Mouse (Mus musculus): ENCODE measurements around the gene Gm28360. TPM values are rescaled to one million over a fixed set of nuclear protein-coding genes. Genes with fewer than 3 reads are reported as not detected.
"Not testable (repeated sequence)": the region's sequence is repeated elsewhere in the genome, so short reads cannot be mapped to it uniquely, and the experiment has no call there.

Gene Gm28360
- not detected for total RNA-seq (2021)
- long read RNA-seq, experiment 1, result 0 reads
- long read RNA-seq, experiment 2, result 0 reads

DNA sequence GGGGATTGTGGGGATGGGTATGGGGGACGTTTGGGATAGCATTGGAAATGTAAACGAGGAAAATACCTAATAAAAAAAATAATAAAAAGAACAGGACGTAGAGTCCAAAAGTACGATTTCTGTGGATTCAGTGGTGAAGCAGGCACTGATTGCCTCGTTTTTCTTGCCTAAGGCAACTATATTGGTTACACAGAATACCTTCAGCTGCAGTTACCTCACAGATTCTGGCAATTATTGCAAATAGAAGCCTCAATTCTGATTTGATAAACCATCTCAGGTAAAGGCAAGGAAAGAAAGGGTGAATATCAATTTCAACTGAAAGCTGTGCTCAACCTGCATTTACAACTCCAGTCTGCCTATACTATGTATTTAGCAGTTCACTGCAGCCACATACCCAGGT, at the start of gene Gm28360:
TSS of gene Gm28360 (plus strand) at position 301 of the 400 bp plus-strand sequence.
- intact Hi-C loops (cut with DNase I), result not testable (repeated sequence)

DNA sequence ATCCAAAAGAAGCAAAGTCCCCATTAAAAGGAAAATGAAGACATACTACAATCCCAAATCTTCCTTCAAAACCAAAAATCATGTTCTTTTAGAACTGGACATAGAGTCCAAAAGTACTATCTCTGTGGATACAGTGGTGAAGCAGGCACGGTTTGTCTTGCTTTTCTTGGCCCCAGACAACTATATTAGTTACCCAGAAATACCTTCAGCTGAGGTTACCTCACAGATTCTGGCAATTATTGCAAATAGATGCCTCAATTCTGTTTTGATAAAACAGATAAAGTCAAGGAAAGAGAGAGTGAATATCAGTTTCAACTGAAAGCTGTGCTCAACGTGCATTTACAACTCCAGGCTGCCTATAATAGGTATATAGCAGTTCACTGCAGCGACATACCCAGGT, 49.0 kb upstream of the Gm28360 start, which contains the start of gene B020011L13Rik:
TSS of gene B020011L13Rik (plus strand) at position 301 of the 400 bp plus-strand sequence.
- DNase-seq; intact Hi-C loops (cut with DNase I): not testable (repeated sequence)

More for the DNA sequence above, at the start of gene Gm28360:
- not testable (repeated sequence) for DNase-seq

DNA sequence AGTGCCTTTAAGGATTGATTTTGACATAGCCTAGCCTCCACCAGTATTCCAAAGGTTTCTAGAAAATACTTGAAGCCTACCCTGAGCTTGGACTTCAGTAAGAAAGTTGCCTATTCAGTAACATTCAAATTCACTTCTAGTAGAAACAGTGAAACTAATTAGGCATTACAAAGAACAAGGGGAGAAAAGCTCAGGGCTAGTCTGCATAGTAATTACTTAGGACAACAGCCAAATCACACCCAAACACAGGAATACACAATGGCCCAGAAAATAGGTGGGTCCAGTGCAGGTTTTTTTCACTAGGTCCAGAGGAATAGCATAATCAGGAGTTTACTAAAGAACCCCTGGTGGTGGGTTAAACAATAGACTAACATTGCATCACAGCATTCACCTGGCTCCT, 13.6 kb upstream of the Gm28360 start:
- intact Hi-C loops (cut with DNase I); DNase-seq: not testable (repeated sequence)

DNA sequence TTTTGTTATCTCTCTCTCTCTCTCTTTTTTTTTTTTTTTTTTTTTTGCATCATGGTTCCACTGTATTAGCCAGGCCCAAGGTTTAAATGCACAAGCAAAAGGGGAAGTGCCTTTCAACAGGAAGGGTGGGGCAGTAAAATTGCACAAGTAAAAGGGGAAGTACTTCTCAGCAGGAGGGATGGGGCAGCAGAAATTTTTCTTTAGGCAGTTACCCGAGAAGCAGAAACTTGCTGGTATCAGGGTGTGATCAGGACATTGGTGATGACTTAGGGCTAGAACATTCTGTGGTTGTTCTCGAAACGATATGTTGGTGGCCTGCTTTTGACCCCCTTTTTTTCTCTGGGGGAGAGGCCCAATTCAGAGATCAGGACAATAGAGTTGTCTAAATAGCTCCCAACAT, 21.8 kb downstream of the Gm28360 start:
- DNase-seq; intact Hi-C loops (cut with DNase I): not testable (repeated sequence)

Other genes with a start within 250 kb of the Gm28360 start
- gene Gm28363, start 132.9 kb upstream of the Gm28360 start, total RNA-seq (2021), result not detected
- gene B020011L13Rik, start 48.9 kb upstream of the Gm28360 start, total RNA-seq (2021), result not detected
- not detected for gene Gm28168, start 97.9 kb downstream of the Gm28360 start, total RNA-seq (2021)
- not detected for gene Gm7145, start 135.9 kb downstream of the Gm28360 start, total RNA-seq (2021)